Mouse (Mus musculus) regulatory T cell (primary cell): Measurements from ENCODE around the gene Ofcc1.

Experiments used
- in situ Hi-C: fragments of 300-600 bp; cut with MboI, MseI; formaldehyde crosslinking; loops from one replicate; pipeline ENCODE4 v1.15.1; 2025; ENCODE audit warnings: high pct_unique_total_duplicates

Gene Ofcc1

DNA sequence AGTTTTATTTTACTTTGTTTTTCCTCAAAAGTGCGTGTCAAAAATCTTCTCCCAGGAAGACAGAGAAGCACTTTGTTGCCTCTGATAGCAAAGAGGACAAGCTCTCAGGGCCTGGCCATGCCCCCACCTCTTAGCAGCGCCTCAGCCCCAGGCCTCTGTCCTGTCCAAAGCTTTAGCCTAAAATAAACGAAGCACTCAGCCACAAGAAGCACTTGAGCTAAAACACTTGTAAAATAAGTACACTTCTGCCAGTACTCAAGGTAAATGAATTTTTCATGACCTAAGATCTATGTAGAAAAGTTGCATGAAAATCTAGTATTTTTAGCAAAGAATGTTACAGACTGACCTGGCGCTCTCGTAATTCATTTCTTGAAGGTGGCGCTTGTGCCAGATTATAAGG lies 117.4 kb downstream of the Ofcc1 start:
- in situ Hi-C loops, result no loop called here

DNA sequence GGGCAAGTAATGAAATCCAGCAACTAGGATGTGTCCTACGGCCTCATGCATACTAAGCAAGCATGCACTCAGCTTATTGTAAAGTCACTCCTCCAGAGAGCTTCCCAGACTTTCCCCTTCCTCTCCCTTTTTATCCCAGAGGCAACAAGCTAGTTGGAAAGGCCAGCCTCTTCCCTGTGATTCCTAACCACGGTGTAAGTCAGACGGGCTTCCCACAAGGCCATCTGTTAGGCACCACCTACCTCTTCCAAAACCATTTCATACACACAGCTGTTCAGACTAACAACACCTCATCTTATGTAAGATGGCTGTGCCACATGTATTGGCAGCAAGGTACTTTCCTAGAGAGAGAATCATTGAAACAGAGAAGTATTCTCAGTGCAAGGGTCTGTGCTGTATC lies 124.9 kb downstream of the Ofcc1 start:
- in situ Hi-C loops, result no loop called here

GRCm38 (mm10) chr13:40208314-40208713 lies 152.9 kb downstream of the Ofcc1 start:
- in situ Hi-C loops, result no loop called here

DNA sequence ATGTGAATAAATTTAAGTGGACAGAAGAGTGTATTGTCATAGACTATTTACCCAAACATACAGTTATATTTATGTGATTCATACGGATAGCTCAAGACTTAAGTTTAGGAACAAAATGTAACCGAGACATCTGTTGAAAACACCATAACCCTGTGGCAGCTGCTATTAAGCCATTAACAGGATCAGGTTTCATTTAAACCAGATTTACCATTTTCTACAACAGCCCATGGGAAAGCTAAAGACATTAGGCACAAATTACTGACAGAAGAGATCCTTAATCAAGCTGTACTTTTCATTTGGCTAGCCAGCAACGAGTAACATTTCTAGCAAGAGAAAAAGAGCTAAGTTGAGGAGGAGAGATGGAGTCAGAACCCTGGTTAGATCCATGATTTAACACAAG lies 179.5 kb downstream of the Ofcc1 start:
- in situ Hi-C loops, result no loop called here

DNA sequence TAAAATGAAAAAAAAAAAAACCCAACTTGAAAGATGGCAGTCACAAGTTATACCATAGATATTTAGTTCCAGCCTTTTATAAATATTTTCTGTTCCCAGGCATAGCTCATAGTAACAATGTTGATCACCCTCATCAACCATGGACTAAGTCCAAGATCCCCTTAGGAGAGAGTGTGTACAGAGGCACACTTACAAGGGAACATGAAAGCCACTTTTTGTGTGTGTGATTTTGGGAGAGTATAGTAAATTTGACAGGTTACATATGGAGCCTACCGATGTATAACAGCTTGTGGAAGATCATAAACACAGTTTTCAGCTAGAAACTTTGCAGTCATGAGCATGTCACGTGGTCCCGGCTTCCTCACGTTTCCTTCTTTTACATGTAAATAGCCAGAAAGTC lies 189.5 kb downstream of the Ofcc1 start:
- in situ Hi-C loops, result no loop called here

DNA sequence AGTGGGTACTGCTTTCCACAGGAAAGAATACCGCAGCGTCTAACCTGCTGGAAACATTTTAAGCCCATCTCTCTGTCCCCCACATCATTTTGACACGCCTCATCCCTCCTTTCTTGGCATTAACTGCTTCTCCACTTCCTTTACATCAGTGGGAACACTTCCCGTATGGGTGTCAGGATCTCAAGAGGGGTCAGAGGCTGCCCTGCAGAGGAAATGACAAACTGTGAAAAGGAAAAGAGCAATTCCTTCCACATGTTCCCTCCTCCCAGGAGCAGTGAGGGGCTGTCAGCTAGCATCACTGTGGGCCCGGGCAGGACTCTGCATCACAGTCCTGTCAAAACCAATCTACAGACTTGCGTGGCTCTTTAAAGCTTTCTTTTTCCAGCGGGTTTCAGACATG lies 193.4 kb downstream of the Ofcc1 start:
- in situ Hi-C loops, result no loop called here

GRCm38 (mm10) chr13:40155466-40155865 lies 205.8 kb downstream of the Ofcc1 start:
- in situ Hi-C loops, result no loop called here

DNA sequence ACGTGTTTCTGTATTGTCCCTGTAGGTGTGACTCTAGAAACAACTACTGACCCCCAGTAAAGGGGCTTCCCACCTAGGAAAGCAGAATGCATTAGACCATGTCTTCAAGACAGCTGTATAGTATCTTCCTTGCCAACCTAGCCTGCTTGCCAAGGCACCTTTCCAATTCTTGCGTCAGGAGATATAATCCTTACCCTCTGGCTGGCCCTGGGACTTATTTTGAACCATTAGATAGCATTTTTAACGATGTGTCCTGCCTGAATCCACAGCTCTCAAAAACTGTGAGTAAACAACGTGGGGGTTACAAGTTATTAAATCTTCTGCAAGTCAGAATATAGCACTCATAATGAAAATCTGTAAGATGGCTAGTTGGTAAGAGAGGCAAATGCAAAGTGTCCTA lies 221.3 kb downstream of the Ofcc1 start:
- in situ Hi-C loops, result no loop called here

DNA sequence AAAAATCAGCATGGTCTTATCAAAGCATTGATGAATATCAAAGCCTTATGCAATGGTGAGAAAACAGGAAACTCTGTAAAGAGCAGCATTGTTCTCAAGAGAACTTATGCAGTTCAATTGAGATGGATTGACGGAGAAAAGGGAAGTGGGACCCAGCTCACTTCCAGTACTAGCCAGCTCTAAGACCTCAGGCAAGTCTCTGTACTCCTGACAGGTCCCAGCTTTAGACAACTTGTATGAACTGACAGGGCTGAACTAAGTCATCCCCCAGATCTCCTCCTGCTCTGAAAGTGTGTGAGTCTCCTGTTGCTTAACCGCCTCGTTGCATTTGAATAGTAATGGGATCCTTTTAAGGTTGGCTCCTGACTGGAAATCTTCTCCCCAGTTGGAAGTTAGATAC lies 225.2 kb downstream of the Ofcc1 start:
- in situ Hi-C loops, result no loop called here

GRCm38 (mm10) chr13:40135670-40136069 lies 225.6 kb downstream of the Ofcc1 start:
- in situ Hi-C loops, result no loop called here

GRCm38 (mm10) chr13:40123868-40124267 lies 237.4 kb downstream of the Ofcc1 start:
- in situ Hi-C loops, result no loop called here

- in situ Hi-C loops, result no loop called here
Measured at GRCm38 (mm10) chr13:40112336-40112735, 248.9 kb downstream of the Ofcc1 start.

DNA sequence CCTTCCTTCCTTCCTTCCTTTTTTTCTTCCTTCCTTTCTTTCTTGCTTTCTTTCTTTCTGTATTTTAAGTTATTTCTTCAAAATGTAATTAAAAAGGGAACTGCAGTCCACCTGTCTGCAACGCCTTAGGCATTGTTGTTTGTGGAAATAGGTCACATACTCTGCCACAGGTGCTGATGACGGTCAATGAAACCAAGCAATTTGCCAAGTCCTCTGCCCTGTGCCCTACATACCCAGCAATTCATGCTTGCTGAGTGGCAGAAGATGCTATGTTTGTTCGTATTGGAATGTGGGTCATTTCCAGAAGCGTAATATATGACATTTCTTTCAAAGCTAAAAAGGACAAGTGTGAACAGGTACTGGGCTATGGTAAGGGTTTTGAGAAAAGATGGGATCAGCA lies 285.0 kb downstream of the Ofcc1 start:
- in situ Hi-C loops, result no loop called here

DNA sequence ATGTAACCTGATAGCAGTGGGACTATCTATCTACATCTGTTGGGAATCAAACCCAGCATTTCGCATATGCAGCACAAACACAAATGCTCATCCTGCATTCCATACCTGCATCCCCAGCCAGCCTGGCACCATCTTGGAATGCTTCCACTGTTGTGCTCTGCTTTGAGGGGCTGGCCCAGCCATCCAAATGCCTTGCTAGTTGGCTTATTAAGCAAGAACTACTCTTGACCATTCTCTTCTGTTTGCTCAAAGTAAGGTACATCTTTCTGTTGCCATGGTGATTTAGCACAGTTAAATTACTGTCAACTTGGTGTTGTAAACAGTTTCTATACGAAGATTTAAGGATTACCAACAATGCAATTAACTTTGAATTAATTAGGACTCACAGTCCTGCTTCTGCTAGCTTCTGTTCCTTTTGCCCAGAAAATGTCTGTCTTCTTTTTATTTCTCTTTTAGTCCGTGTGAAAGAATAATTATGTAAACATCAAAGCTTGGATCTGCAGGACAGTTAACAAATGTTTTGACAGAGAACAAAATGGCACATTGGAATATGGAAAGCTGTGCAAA lies 286.3 kb downstream of the Ofcc1 start:
- in situ Hi-C loops, result no loop called here

- in situ Hi-C loops, result no loop called here
Measured at GRCm38 (mm10) chr13:40070004-40070403, 291.2 kb downstream of the Ofcc1 start.

GRCm38 (mm10) chr13:40061281-40061680 lies 300.0 kb downstream of the Ofcc1 start:
- in situ Hi-C loops, result no loop called here

DNA sequence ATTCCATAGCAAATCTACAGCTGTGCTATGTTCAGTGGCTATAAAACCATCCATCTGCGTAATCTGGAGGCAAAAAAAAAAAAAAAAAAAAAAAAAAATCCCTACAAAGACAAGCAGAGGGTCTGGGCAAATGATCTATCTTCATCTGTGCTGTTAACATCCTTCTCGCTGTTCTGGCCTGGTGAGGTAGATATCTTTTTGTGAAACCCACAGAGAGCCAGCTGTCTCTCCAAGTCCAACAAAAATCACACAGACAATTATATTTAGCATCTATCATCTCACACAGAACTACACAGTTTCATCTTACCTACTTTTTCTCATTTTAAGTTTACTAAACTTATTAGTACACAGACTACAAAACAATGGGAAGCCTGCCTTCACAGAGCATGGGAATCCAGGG lies 323.4 kb downstream of the Ofcc1 start:
- in situ Hi-C loops, result no loop called here

GRCm38 (mm10) chr13:40036981-40037765 lies 324.1 kb downstream of the Ofcc1 start:
- in situ Hi-C loops, result no loop called here

DNA sequence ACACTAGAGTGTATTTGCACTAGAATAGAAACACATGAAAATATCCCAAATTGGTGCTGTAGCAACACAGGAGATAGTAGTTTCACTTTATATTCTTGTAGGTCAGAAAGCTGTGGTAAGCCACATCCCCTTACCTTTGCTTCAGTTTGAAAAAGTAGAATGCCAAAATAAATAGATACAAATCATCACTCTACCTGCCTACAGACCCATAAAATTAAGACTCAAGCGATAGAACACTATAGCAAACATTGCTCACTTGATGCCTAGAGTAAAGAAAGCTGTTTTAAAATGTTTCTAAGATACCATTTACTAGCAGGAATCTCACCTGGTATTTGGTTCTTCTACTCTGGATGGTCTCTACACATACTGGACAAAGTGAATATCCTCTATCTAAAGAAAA lies 331.8 kb downstream of the Ofcc1 start:
- in situ Hi-C loops, result no loop called here

GRCm38 (mm10) chr13:40028827-40029226 lies 332.4 kb downstream of the Ofcc1 start:
- in situ Hi-C loops, result no loop called here

- in situ Hi-C loops, result no loop called here
Measured at GRCm38 (mm10) chr13:40025816-40026215, 335.4 kb downstream of the Ofcc1 start.

GRCm38 (mm10) chr13:40023201-40023777 lies 338.0 kb downstream of the Ofcc1 start:
- in situ Hi-C loops, result no loop called here

GRCm38 (mm10) chr13:40022609-40023008 lies 338.6 kb downstream of the Ofcc1 start:
- in situ Hi-C loops, result no loop called here
